Mouse (Mus musculus): ENCODE data around the gene Pcp2.

The Pcp2 gene

GRCm38 (mm10) chr8:3625445-3625844 lies at the start of gene Pcp2:
Gene Pcp2 (minus strand): TSS chr8:3625545.
- no peak for DNase-seq (ENCODE audit: inconsistent ontology term)

- no peak for DNase-seq (ENCODE audit: inconsistent ontology term)
Observed at GRCm38 (mm10) chr8:3674671-3675070, 49.3 kb upstream of the Pcp2 start.

DNA sequence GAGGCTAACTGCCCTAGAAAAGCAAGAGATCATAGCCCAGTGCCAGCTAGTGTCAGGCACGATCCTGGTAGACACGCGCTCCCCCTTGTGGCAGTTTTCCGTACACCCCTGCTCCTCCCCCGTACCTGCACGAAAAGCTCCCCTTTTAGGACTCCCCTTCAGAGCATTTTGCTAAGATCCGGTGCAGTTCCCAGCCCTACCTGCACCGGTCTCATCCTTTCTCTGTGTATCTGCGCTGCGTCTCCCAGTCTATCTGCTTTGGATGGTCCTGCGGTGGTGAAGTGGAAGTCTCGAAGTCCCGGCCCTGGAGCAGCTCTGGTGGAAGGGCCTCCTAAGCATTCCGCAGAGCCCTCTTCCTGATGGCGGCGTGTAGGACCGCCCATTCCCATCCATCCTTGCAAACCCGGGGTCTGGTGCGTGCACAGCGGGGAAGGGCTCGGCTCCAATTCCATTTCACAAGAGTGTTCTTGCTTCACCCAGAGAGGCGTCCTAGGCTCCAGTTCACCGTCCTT lies 46.7 kb upstream of the Pcp2 start, which contains the start of gene Fcor:
Gene Fcor, minus strand, starts transcription at position 383 of the 512 bp plus-strand sequence.
- peak; percentile 83 for DNase-seq (ENCODE audit: inconsistent ontology term)

- no peak for DNase-seq (ENCODE audit: inconsistent ontology term)
Observed at GRCm38 (mm10) chr8:3670388-3670787, 45.0 kb upstream of the Pcp2 start.

GRCm38 (mm10) chr8:3665507-3665906 lies 40.2 kb upstream of the Pcp2 start, which contains the start of gene Mcemp1:
Gene Mcemp1 (plus strand): TSS chr8:3665754.
- no peak for DNase-seq (ENCODE audit: inconsistent ontology term)

GRCm38 (mm10) chr8:3664405-3664804 lies 39.1 kb upstream of the Pcp2 start:
- DNase-seq (ENCODE audit: inconsistent ontology term): no peak

- no peak for DNase-seq (ENCODE audit: inconsistent ontology term)
Observed at GRCm38 (mm10) chr8:3660889-3661288, 35.5 kb upstream of the Pcp2 start.

- no peak for DNase-seq (ENCODE audit: inconsistent ontology term)
Observed at GRCm38 (mm10) chr8:3656725-3657381, 31.5 kb upstream of the Pcp2 start.

DNA sequence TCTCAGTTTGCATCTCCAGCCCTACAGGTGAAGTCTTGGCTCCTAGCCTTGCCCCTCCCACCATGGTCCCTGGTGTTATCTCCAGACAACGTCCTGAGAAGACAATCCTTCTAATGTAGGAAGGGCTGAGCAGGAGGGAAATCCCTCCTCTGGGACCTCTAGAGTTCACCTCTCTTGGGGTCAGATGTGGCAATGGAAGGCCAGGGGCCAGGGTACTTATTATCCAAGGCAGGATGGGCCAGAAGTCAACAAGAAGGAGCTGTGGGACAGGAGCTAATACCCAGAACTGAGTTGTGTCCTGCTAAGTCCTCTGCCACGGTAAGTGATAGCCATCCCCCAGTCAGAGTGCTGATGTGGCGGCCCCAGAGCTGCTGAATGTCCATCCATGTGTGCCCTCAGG lies 30.2 kb upstream of the Pcp2 start, which contains the start of gene Retn:
Gene Retn, plus strand, starts transcription at position 245 of the 400 bp plus-strand sequence.
- no peak for DNase-seq (ENCODE audit: inconsistent ontology term)

DNA sequence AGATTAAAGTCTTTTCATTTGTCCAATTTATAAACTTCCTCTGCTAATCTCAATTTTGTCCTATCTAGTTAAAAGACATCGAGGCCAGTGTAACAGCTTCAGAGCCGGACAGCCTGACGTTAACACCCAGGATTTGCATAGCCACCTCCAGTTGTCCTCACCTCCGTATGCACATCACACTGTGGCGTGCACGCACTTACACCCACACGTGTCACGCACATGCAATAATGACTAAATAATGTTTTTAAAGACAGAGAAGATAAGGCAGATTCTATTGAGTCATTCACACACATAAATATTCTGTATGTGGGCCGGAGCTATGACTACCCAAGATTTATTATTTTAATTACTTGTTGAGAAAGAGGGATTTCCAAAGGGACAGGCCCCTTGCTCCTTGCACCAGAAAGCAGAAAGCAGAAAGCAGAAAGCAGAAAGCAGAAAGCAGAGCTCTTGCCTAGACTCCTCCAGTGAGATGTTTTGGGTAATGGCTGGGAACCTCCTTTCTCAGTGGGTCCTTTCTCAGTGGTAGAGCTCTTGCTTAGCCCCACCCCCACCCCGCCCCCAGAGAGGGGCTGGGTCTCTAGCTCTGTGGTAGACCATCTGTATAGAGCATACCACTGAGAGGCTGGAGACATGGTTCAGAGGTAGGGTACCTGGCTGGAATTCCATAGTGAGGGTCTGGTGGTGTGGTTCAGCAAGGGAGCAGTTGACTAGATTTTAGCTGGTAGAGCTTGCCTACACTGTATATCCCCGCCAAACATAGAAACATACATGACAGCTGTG lies 29.6 kb upstream of the Pcp2 start:
- no peak for DNase-seq (ENCODE audit: inconsistent ontology term)

DNA sequence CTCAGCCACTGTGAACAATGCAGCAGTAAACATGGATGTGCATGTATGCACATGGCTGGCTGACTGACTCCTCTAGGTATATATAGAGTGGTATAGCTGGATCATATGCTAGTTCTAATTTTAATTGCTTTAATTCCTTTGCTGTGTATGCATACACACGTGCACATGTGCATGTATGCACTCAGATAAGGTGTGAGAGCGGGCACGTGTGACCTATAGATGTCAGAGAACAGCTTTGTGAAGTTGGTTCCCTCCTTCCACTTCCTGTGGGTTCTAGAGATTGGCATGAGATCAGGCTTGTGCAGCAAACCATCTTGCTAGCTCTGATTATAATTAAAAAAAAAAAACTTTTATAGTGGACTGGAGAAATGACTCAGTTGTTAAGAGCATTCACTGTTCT lies 27.5 kb upstream of the Pcp2 start:
- DNase-seq (ENCODE audit: inconsistent ontology term): no peak

- DNase-seq (ENCODE audit: inconsistent ontology term): no peak
Observed at GRCm38 (mm10) chr8:3648990-3649389, 23.6 kb upstream of the Pcp2 start.

DNA sequence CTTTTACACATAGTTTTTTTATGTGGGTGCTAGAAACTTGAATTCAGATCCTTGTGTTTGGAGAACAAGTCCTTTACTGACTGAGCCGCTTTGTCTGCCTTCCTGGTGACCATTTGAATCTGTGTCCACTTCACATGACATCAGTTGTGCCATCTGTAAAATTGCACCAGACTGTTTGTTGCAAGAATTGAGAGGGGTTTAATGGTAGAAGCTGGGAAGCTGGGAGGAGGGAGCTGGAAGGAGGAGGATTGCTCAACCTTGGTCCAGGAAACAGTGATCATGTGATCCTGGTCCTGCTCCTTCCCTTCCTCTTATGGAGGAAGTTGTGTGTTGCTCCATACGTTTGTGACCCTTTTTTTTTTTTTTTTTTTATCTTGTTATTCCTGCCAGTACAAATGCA lies 22.9 kb upstream of the Pcp2 start:
- no peak for DNase-seq (ENCODE audit: inconsistent ontology term)

DNA sequence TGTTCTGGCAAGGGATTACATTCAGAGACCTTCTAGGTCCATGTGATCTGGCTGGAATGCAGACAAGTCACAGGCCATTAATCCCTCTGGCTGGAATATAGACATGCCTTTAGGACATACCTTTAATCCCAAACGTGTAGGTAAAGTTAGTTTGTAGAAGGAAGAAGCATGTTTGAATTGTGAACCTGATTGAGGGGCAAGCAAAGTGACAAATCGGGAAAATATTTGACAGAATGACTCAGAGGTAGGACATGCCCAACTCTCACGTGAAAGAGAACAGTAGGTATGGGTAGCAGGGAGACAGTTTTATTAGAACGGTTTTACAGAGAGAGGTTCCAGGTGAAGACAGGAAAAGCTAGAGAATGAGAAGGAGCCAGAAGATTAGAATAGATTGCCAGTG lies 22.2 kb upstream of the Pcp2 start:
- DNase-seq (ENCODE audit: inconsistent ontology term): peak; percentile 42

GRCm38 (mm10) chr8:3646824-3647531 lies 21.6 kb upstream of the Pcp2 start:
- DNase-seq (ENCODE audit: inconsistent ontology term): no peak

- DNase-seq (ENCODE audit: inconsistent ontology term): peak; percentile 7
Observed at GRCm38 (mm10) chr8:3645804-3646203, 20.5 kb upstream of the Pcp2 start.

- DNase-seq (ENCODE audit: inconsistent ontology term): no peak
Observed at GRCm38 (mm10) chr8:3631478-3631875, 6.1 kb upstream of the Pcp2 start.

GRCm38 (mm10) chr8:3630647-3631477 lies 5.5 kb upstream of the Pcp2 start, which contains the start of gene Stxbp2:
Gene Stxbp2 (plus strand): TSS chr8:3630955.
- DNase-seq (ENCODE audit: inconsistent ontology term): peak; percentile 80

DNA sequence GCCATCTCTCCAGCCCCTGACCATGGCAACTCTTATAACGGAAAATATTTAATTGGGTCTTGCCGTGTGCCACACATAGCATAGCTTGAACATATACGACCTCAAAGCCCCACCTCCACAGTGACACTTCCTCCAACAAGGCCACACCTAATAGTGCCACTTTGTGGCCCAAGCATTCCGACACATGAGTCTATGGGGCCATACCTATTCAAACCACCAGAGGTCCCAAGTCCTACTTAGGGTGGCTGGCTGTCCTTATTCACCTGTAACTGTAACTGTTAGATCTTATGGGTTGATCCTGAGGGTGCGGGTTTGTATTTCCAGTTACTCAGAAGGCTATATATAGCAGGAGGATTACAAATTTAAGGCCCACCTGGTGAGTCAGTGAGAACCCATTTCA lies 2.7 kb upstream of the Pcp2 start:
- no peak for DNase-seq (ENCODE audit: inconsistent ontology term)

DNA sequence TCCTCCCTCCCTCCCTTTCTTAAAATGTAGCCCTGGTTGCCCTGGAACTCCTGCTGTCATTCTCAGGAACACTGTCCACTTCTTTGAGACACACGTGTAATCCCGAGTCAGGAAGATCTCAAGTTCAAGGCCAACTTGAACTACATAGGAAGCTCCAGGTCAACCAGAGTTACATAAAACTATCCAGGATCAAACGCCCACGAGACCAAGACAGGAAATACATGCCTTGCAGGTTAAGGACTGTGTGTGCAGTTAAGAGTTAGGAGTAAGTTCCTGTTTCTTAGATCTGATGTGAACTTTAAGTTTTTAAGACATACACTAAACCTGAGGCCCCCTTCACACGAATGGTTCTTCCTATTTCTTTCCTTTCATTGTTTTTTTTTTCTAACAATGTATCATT lies 1.6 kb upstream of the Pcp2 start:
- DNase-seq (ENCODE audit: inconsistent ontology term): no peak

- no peak for DNase-seq (ENCODE audit: inconsistent ontology term)
Observed at GRCm38 (mm10) chr8:3622119-3622518, 3.2 kb downstream of the Pcp2 start.
